Mouse (Mus musculus): ENCODE measurements around the gene Myo9b.

GRCm38 (mm10) chr8:71381421-71381970, 109.0 kb downstream of the Myo9b start, which contains the start of gene Nr2f6:
- TF ChIP-seq EP300 (optimal IDR thresholded peaks at IDR 0.05) (no peak), CTCF (IDR thresholded peaks at IDR 0.05; ENCODE audit: low read depth) (no peak; the same call in 1 of the 2 replicates)
